Mouse (Mus musculus) midbrain, embryonic 14.5 days (tissue): Measurements from ENCODE around the gene Dst. TPM values are rescaled to one million over a fixed set of nuclear protein-coding genes. Genes with fewer than 3 reads are reported as not detected.

ENCODE experiments used
- ATAC-seq: fragments of 200-750 bp; cut with Nextera tagmentation; 2 replicates; pipeline ENCODE4 v1.8.0; 2017; ENCODE audit warnings: moderate number of reproducible peaks, moderate library complexity; ENCODE audit not compliant: low FRiP score, low TSS enrichment
- DNase-seq: peaks from one replicate; pipeline ENCODE4 v3.0.0-alpha.2; 2015
- H3K27ac ChIP-seq: fragments of 300-500 bp; sonication (generic); replicated peaks from 2 replicates; pipeline ENCODE4 v1.5.1; 2014; ENCODE audit warnings: mild to moderate bottlenecking, low read depth, low read length, moderate library complexity
- H3K27me3 ChIP-seq: fragments of 300-500 bp; sonication (generic); 2 replicates; pipeline ENCODE4 v1.6.1; 2014; ENCODE audit warnings: low read length, control low read depth, mixed read lengths; ENCODE audit not compliant: control insufficient read depth, insufficient read depth
- H3K36me3 ChIP-seq: fragments of 300-500 bp; sonication (generic); 2 replicates; pipeline ENCODE4 v1.6.1; 2014; ENCODE audit warnings: low read length, control low read depth; ENCODE audit not compliant: control insufficient read depth, insufficient read depth
- H3K4me1 ChIP-seq: fragments of 300-500 bp; sonication (generic); 2 replicates; pipeline ENCODE4 v1.6.1; 2014; ENCODE audit warnings: mild to moderate bottlenecking, antibody characterized with exemption, low read length, control low read depth; ENCODE audit not compliant: control insufficient read depth, insufficient read depth
- H3K4me2 ChIP-seq: fragments of 300-500 bp; sonication (generic); 2 replicates; pipeline ENCODE4 v1.6.1; 2014; ENCODE audit warnings: mild to moderate bottlenecking, low read length, moderate library complexity
- H3K4me3 ChIP-seq: fragments of 300-500 bp; sonication (generic); replicated peaks from 2 replicates; pipeline ENCODE4 v1.5.1; 2014; ENCODE audit warnings: low read depth, low read length
- H3K9ac ChIP-seq: fragments of 300-500 bp; sonication (generic); replicated peaks from 2 replicates; pipeline ENCODE4 v1.6.1; 2014; ENCODE audit warnings: mild to moderate bottlenecking, low read length, moderate library complexity
- H3K9me3 ChIP-seq: fragments of 300-500 bp; sonication (generic); 2 replicates; pipeline ENCODE4 v1.6.1; 2016; ENCODE audit warnings: low read length, control low read depth, mixed read lengths; ENCODE audit not compliant: control insufficient read depth
- WGBS: fragments of 180-500 bp; shearing (Covaris S2); extraction: QIAGEN DNeasy Blood & Tissue Kit; methylation state at CpG from one replicate; pipeline ENCODE4 v1.1.7; 2014; 5-methylcytosine and 5-hydroxymethylcytosine counted together
- polyA plus RNA-seq: library from polyadenylated mRNA; unstranded; fragments of >200 nt; fragmentation: Nextera tagmentation; extraction: Ambion mirVana; gene quantifications from 2 replicates; pipeline ENCODE4 v1.2.1, GENCODE M21; 2014

Dst gene
- polyA plus RNA-seq, 1 experiment from 2014 or later, result 59.8 TPM

DNA sequence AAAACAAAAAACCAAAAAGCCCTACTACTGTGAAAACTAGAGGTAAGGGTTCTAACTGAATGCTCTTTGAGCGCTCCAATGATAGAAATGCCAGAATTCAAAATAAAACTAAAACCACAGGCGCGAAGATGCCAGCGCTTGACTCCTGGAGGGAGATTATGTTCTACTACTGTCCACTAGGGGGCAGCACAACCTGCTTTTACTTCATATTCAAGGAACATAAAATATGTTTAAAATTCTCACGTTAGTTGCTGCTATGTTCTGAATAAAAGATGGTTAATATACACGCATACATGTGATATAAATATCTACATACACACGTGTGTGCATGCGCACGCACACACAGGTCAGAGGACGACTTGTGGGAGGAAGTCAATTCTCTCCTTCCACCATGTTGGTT, 15.2 kb upstream of the Dst start:
- H3K9ac ChIP-seq, result no peak overlapping the region
- no peaks in the 10 kb centered on the region for H3K27me3 ChIP-seq
- no peaks in the 10 kb centered on the region for H3K9me3 ChIP-seq
- H3K4me3 ChIP-seq, result no peak overlapping the region
- ATAC-seq (no peak), DNase-seq (peak; percentile 72)
- no peak overlapping the region for H3K4me2 ChIP-seq
- 68% methylated on average over 10 of the region's 10 CpGs for WGBS
- no peaks in the 10 kb centered on the region for H3K4me1 ChIP-seq
- H3K36me3 ChIP-seq, result no peaks in the 10 kb centered on the region
- H3K27ac ChIP-seq, result no peak overlapping the region

DNA sequence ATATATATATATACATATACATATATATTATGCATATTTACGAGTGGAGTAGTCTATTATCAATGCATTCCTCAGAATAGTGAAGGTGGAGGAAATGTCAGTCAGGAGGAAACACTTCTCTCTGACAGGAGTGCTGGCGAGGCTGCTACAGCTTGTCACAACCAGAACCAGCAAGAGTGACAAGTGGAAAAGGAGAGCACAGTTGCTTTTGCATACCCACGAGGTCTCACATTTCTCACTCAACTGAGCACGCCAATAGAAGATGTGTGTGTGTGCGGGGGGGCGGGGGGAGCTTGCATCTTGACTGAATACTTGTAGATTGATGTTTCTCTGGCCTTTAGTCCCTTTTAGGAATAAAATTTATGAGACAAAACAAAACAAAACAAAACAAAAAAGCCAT, 11.9 kb upstream of the Dst start:
- H3K4me2 ChIP-seq, result no peak overlapping the region
- H3K9me3 ChIP-seq, result no peaks in the 10 kb centered on the region
- H3K4me1 ChIP-seq, result no peaks in the 10 kb centered on the region
- H3K27ac ChIP-seq, result no peak overlapping the region
- no peaks in the 10 kb centered on the region for H3K27me3 ChIP-seq
- no peak for DNase-seq
- no peak overlapping the region for H3K4me3 ChIP-seq
- WGBS, result 78% methylated on average over 6 of the region's 6 CpGs
- H3K36me3 ChIP-seq, result no peaks in the 10 kb centered on the region
- ATAC-seq, result no peak
- H3K9ac ChIP-seq, result no peak overlapping the region

DNA sequence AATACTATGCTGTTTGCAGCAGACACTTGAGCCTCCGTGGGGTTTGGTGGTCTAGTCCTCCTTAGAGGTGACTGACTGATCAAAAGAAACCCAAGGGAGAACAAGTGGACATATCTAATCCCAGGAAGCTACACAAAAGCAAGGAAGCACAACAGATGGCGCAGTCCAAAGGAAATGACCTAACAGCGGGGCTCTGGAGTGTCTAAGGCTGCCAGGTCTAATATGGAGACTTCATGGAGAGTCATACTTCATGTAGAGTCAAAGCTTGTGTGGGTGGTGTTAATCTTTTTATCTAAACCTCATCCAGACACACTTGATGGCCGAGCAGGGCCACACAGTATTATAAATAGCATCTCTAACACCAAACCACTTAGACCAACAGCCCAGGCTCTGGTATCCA, 11.4 kb upstream of the Dst start:
- no peaks in the 10 kb centered on the region for H3K36me3 ChIP-seq
- DNase-seq, result no peak
- no peak overlapping the region for H3K27ac ChIP-seq
- ATAC-seq, result no peak
- WGBS, result 72% methylated on average over 4 of the region's 4 CpGs
- H3K4me3 ChIP-seq, result no peak overlapping the region
- H3K4me1 ChIP-seq, result no peaks in the 10 kb centered on the region
- H3K4me2 ChIP-seq, result no peak overlapping the region
- no peak overlapping the region for H3K9ac ChIP-seq
- H3K27me3 ChIP-seq, result no peaks in the 10 kb centered on the region
- H3K9me3 ChIP-seq, result no peaks in the 10 kb centered on the region

DNA sequence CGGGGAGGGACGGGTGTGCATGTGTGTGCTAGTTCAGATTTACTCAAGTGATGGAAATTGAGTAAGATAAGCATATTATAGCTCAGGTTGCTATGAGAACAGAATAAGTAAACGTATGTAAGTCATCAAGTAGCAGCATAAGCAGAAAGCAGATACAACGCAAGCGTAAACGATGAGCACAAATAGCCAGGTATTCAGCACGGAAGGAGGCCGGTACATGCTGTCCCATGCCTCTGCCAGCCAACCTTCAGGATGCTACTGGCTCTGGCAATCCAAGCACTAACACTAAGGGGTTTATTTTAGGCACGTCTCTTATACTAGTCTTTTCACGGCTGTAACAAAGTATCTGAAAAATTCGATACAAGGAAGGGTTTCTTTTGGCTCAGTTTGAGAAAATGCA, 10.6 kb upstream of the Dst start:
- Histone ChIP-seq H3K27me3 (no peaks in the 10 kb centered on the region), H3K9me3 (no peaks in the 10 kb centered on the region), H3K4me1 (no peaks in the 10 kb centered on the region), H3K4me3 (no peak overlapping the region), H3K4me2 (no peak overlapping the region), H3K9ac (no peak overlapping the region), H3K36me3 (no peaks in the 10 kb centered on the region), H3K27ac (no peak overlapping the region)
- ATAC-seq (no peak), DNase-seq (no peak)
- 87% methylated on average over 11 of the region's 11 CpGs for WGBS

DNA sequence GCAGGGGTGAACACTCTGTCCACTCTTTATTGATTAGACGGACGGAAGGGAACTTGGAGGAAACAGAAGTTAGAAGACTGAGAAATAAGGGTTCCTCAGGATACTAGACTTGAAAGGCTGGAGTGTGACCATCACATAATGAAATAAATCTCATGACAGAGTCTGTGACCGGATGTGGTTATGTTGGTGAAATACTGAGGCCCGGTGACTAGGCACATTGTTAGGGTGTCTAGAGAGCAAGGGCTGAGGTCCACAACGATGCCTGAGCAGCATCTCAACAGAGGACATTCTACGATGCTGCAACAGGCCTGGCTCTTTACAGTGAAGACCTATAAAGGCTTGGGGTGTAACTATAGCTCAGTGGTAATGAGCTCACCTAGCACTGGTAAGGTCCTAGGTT, 9.7 kb upstream of the Dst start:
- 90% methylated on average over 6 of the region's 6 CpGs for WGBS
- Histone ChIP-seq H3K27ac (no peak overlapping the region), H3K27me3 (no peaks in the 10 kb centered on the region), H3K4me2 (no peak overlapping the region), H3K4me1 (no peaks in the 10 kb centered on the region), H3K9me3 (no peaks in the 10 kb centered on the region), H3K4me3 (no peak overlapping the region), H3K36me3 (no peaks in the 10 kb centered on the region), H3K9ac (no peak overlapping the region)
- ATAC-seq, result no peak
- DNase-seq, result no peak

DNA sequence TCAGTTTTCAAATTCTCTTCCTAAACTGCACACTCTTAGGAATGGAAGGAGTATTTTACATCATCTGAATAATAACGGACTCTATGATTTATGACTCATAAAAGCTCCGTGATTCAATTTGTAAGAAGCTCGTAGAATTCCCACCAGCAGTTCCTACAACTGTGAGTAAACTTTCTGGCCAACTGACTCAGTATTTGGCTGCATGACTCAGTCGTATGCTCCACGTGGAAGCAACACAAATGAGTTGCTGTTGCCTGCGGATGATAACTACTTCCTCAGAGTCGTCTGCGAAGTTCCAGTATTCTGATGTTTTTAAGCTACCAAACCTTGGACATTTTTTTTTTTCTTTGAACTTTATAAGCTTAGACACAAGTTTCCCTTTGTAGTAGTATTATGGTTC, 7.8 kb upstream of the Dst start:
- ATAC-seq (no peak), DNase-seq (no peak)
- Histone ChIP-seq H3K9me3 (no peaks in the 10 kb centered on the region), H3K36me3 (no peaks in the 10 kb centered on the region), H3K4me1 (no peaks in the 10 kb centered on the region), H3K4me3 (no peak overlapping the region), H3K9ac (no peak overlapping the region), H3K27me3 (no peaks in the 10 kb centered on the region), H3K4me2 (no peak overlapping the region), H3K27ac (no peak overlapping the region)
- 93% methylated on average over 8 of the region's 8 CpGs for WGBS

DNA sequence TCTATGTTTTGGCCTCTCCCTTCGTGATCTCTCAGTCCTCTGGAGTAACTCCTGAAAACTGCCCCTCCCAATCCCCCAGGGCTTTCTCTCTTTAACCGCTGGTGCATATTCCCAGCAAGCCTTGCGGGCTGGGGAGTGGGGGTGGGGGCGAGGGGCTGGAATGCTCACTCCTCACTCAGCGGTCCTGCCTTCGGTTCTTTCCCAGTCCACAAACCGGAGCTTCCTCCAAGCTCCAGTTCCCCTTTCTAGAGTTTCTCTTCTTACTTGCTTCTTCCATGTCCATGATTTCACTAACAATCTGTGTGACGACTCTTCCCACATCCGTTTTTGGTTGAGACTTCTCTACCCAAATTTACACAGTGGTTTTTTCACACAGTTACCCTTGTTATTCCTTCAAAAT, 4.4 kb upstream of the Dst start:
- H3K4me1 ChIP-seq, result no peaks in the 10 kb centered on the region
- H3K9ac ChIP-seq, result no peak overlapping the region
- H3K27ac ChIP-seq, result no peak overlapping the region
- DNase-seq, result no peak
- no peaks in the 10 kb centered on the region for H3K9me3 ChIP-seq
- H3K36me3 ChIP-seq, result no peaks in the 10 kb centered on the region
- ATAC-seq, result no peak
- WGBS, result 41% methylated on average over 9 of the region's 9 CpGs
- peaks cover 7% of the 10 kb centered on the region; the same call in 1 of the 2 replicates for H3K27me3 ChIP-seq
- no peak overlapping the region for H3K4me2 ChIP-seq
- H3K4me3 ChIP-seq, result no peak overlapping the region

DNA sequence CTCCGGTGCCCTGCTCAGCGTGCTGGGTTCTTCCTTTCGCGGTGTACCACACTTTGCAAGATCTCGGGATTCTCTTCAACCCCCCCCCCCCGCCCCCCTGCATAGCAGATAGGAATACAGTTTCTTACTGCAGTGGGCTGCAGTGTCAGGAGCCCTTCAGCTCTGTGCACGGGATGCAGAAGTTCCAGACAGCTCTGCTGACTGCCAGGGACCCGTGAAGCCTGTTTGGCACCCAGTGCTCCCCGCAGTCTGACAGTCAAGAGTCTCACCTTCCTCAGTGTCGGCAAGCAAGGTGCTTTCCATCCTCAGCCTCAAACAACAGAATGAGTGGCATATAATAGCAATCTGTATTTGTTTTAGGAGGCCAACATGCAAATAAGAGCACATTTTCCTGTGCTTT, 1.8 kb upstream of the Dst start:
- H3K9me3 ChIP-seq, result no peaks in the 10 kb centered on the region
- DNase-seq, result no peak

DNA sequence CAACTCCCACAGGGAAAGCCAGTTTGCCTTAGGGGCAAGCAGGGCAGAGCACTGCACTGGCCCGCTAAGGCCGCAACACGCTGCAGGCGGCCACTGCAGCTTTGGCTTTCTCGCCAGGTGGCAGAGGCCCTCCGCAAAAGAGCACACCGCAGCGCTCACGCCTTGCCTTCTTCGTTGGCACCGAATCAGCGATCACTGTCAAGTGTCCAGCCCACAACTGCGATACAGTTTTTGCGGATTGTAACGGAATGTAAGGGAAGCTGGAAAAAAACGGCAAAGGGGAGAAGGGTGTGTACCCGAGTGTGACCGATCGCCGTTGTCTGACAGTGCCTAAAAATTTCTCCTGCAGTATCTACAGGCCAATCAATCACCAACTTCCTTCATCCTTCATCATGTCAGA, 1.1 kb upstream of the Dst start:
- ATAC-seq (peak; percentile 39), DNase-seq (peak; percentile 78)
- H3K4me2 ChIP-seq, result peak overlapping the region; percentile 60
- H3K9ac ChIP-seq, result peak overlapping the region; percentile 69
- peak overlapping the region; percentile 83; the same call in 1 of the 2 replicates for H3K27ac ChIP-seq
- H3K4me1 ChIP-seq, result peaks cover 11% of the 10 kb centered on the region
- H3K4me3 ChIP-seq, result peak overlapping the region; percentile 61
- no peaks in the 10 kb centered on the region for H3K36me3 ChIP-seq
- WGBS, result under 1% methylated on average over 20 of the region's 20 CpGs
- H3K9me3 ChIP-seq, result no peaks in the 10 kb centered on the region
- peaks cover 15% of the 10 kb centered on the region; the same call in 1 of the 2 replicates for H3K27me3 ChIP-seq

More for the DNA sequence above, 1.8 kb upstream of the Dst start:
- Histone ChIP-seq H3K27ac (no peak overlapping the region), H3K4me2 (peak overlapping the region; percentile 60), H3K4me1 (peaks cover 11% of the 10 kb centered on the region), H3K36me3 (no peaks in the 10 kb centered on the region), H3K9ac (no peak overlapping the region; the same call in 1 of the 2 replicates), H3K4me3 (peak overlapping the region; percentile 61; the same call in 1 of the 2 replicates), H3K27me3 (peaks cover 15% of the 10 kb centered on the region; the same call in 1 of the 2 replicates)
- 44% methylated on average over 10 of the region's 10 CpGs for whole genome bisulfite sequencing
- no peak for ATAC-seq
